Mouse (Mus musculus) kidney, adult 2 months (tissue): ENCODE measurements around the gene Afdn. TPM values are rescaled to one million over a fixed set of nuclear protein-coding genes. Genes with fewer than 3 reads are reported as not detected.

Experiments used
- DNase-seq: peaks from one replicate; pipeline ENCODE4 v3.0.0; 2021
- H3K27ac ChIP-seq: fragments of 200-500 bp; 2 replicates; pipeline ENCODE4 v1.5.1; 2012; ENCODE audit warnings: low read depth, low read length, control low read depth, inconsistent platforms; ENCODE audit not compliant: insufficient read depth
- H3K27me3 ChIP-seq: fragments of 200-500 bp; replicated peaks from 2 replicates; pipeline ENCODE4 v1.6.1; 2012; ENCODE audit warnings: mild to moderate bottlenecking, moderate library complexity, low read length, inconsistent platforms; ENCODE audit not compliant: control insufficient read depth, insufficient read depth
- H3K36me3 ChIP-seq: fragments of 200-500 bp; 2 replicates; pipeline ENCODE4 v1.6.1; 2012; ENCODE audit warnings: mild to moderate bottlenecking, moderate library complexity, low read length, inconsistent platforms; ENCODE audit not compliant: control insufficient read depth, insufficient read depth
- H3K4me1 ChIP-seq: fragments of 200-500 bp; 2 replicates; pipeline ENCODE4 v1.6.1; 2011; ENCODE audit warnings: low read length; ENCODE audit not compliant: control insufficient read depth, insufficient read depth
- H3K4me3 ChIP-seq: fragments of 200-500 bp; 2 replicates; pipeline ENCODE4 v1.5.1; 2011; ENCODE audit warnings: mild to moderate bottlenecking, low read depth, low read length, control low read depth; ENCODE audit not compliant: insufficient read depth
- CTCF ChIP-seq: fragments of 200-500 bp; conservative IDR thresholded peaks from 2 replicates; pipeline ENCODE4 v1.5.1; 2011; ENCODE audit warnings: low read depth, mild to moderate bottlenecking, control low read depth, low read length, moderate library complexity, mixed read lengths; ENCODE audit not compliant: insufficient read depth, insufficient read length
- POLR2A ChIP-seq: fragments of 200-500 bp; IDR thresholded peaks from one replicate; pipeline ENCODE4 v1.6.1; 2011; ENCODE audit warnings: low read depth, low read length, control low read depth
- WGBS: fragments of 180-500 bp; shearing (Covaris S2); methylation state at CpG from one replicate; pipeline ENCODE4 v1.1.7; 2018; 5-methylcytosine and 5-hydroxymethylcytosine counted together
- polyA plus RNA-seq: library from polyadenylated mRNA; depleted of rRNA; stranded (reverse); fragments of >200 nt; gene quantifications from 2 replicates; pipeline ENCODE4 v1.2.3, GENCODE M21; 2012

Afdn gene
- polyA plus RNA-seq, 1 experiment, result 35.1 TPM

GRCm38 (mm10) chr17:13738121-13738776 lies 22.1 kb upstream of the Afdn start:
- no peaks in the 10 kb centered on the region for H3K36me3 ChIP-seq
- peaks cover 14% of the 10 kb centered on the region; the same call in 1 of the 2 replicates for H3K4me1 ChIP-seq
- no peak for DNase-seq
- TF ChIP-seq CTCF, result no peak
- TF ChIP-seq POLR2A, result no peak
- no peaks in the 10 kb centered on the region for H3K27me3 ChIP-seq
- peak overlapping the region; percentile 3; the same call in 1 of the 2 replicates for H3K27ac ChIP-seq
- no peak overlapping the region for H3K4me3 ChIP-seq
- WGBS, result 56% methylated on average over 7 of the region's 7 CpGs

DNA sequence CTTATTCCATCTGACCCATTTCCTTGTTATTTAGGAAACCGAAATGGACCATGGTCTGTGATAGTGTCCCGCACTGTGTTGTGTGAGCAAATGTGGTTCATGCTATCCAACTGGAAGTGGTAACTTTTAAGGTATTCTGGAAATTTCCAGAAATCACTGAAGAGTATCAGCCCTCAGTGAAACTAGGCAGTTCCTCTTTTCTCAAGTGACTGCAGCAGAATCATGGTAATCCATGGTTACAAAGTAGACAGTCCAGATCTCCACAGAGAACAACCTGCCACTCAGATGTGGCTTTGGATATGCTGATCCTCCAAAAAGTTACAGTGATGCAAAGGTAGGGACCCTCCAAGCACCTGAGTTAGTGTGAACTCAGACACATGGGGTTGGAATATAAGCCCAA lies 21.4 kb upstream of the Afdn start:
- Histone ChIP-seq H3K4me3 (no peak overlapping the region), H3K27ac (no peak overlapping the region), H3K36me3 (no peaks in the 10 kb centered on the region), H3K4me1 (peaks cover 20% of the 10 kb centered on the region), H3K27me3 (no peaks in the 10 kb centered on the region)
- DNase-seq, result no peak
- WGBS, result 87% methylated on average over 2 of the region's 2 CpGs
- TF ChIP-seq POLR2A (no peak), CTCF (no peak)

DNA sequence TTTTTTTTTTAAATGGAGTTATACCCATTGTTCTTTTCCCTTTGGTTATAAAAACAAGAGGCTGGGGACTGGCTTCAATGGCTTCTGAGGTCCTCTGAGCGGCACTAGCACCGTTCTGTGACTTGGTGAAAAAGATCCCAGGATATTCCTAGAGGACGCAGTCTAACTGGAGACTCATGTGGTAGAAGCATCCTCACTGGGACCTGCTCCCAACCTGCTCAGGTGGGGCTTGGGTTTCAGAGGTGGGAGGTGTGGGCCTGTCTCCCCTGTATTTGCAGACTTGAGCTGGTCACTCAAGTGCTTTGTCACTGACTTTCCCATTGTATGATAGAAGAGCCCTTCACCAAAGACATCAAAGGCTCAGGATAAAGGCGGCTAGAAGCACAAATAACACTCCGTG lies 20.4 kb upstream of the Afdn start:
- no peak for DNase-seq
- Histone ChIP-seq H3K4me1 (peaks cover 26% of the 10 kb centered on the region), H3K27me3 (no peaks in the 10 kb centered on the region), H3K36me3 (no peaks in the 10 kb centered on the region), H3K4me3 (no peak overlapping the region), H3K27ac (no peak overlapping the region)
- WGBS, result 95% methylated on average over 5 of the region's 5 CpGs
- no peak for TF ChIP-seq POLR2A

DNA sequence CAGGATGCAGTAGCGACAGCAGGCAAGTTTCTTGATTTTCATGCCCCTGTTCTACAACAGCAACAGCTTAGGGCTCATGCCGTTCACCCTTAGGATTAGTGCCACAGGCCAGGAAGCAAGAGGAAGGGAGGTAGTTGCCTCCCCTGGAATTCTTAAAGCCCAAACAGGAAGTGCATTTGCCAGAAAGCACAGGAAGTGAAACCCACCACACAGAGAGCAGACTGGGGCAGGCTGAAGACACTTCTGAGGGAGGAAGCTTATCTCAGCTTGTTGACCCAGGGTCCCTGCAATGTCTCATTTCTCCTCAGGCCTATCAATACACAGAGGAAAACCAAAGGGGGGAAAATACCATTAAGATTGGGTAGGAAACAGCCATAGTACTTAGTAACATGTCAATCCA lies 19.5 kb upstream of the Afdn start:
- DNase-seq, result no peak
- Histone ChIP-seq H3K27ac (no peak overlapping the region), H3K4me1 (peaks cover 31% of the 10 kb centered on the region), H3K36me3 (no peaks in the 10 kb centered on the region), H3K27me3 (no peaks in the 10 kb centered on the region), H3K4me3 (no peak overlapping the region)
- no peak for TF ChIP-seq CTCF
- TF ChIP-seq POLR2A, result no peak
- 46% methylated on average over 2 of the region's 2 CpGs for WGBS

DNA sequence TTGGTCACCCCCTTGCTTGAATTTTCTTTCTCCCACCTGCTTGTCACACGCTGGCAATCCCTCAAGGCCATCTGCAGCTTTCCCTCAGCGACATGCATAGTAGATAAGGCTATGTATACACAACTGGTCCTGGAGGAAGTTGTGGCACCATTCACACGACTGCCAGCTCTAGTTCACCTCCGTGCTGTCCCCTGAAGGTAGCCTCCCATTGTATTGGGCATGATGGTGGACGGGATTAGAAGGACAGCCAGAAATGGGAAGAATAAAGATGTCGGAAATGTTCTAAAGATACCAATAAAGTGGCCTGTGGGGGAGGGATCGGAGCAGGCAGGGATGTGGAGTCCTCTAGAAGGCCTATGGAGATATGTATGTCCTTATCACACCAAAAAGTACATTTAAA lies 18.7 kb upstream of the Afdn start:
- Histone ChIP-seq H3K27me3 (no peaks in the 10 kb centered on the region), H3K36me3 (no peaks in the 10 kb centered on the region), H3K4me1 (peaks cover 28% of the 10 kb centered on the region), H3K4me3 (no peak overlapping the region), H3K27ac (no peak overlapping the region)
- DNase-seq, result no peak
- TF ChIP-seq POLR2A (no peak), CTCF (no peak)
- WGBS, result 95% methylated on average over 7 of the region's 7 CpGs

DNA sequence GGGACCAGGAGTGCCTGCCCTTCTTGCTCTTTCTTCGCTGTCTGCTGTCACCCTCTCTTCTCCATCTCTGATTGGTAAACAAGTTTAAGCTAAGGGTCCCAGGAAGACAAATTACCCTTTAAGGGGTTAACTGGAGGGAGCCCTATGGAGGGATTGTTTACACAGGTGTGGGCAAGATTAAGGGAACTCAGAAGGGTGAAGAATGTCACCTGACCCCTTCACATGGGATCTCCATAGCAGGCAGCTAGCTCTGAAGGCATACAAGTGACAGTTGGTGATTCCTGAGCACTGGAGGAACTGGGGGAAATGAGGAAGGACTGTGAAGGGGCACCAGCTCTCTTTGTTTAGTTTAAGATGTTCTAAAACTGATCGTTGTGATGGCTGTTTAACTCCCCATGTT lies 18.0 kb upstream of the Afdn start:
- Histone ChIP-seq H3K27me3 (no peaks in the 10 kb centered on the region), H3K4me3 (no peak overlapping the region), H3K27ac (no peak overlapping the region), H3K4me1 (peaks cover 28% of the 10 kb centered on the region), H3K36me3 (no peaks in the 10 kb centered on the region)
- WGBS, result 54% methylated on average over 2 of the region's 2 CpGs
- TF ChIP-seq CTCF, result no peak
- TF ChIP-seq POLR2A, result no peak
- no peak for DNase-seq

DNA sequence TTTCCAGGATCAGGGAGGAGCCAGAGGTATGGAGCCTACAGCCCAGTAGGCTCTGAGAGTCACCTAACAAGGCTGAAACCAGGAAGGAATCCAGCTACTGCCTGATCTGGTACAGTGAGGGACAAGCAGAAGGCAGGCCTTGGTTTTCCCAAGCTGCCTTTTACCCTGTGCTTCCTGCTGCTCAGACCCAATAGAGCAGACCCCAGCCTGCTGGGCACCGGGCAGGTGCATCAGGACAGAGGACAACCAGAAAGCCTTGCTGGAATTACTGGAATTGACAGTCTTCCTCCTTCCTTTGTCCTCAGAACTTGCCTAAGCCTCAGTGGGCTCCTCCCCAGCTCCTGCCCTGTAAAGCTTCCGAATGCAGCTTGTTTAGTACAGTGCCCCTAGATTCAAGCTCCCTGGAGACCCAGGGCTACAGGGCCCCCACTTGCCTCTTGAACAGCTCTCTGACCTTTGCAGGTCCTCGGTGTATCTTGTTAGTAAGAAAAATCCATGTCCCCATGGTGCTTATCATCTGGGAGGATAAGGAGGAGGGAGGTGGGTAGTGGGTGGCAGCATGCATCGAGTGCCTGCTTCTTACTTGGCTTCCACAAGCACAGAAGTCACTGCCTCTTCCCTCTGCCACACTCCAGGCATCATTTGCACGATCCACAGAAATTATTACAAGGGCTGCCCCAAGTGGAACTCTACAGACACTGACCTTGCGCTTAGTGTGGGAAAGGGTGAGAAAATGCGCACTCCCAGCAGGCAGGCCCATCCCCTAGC lies 17.2 kb upstream of the Afdn start:
- Histone ChIP-seq H3K36me3 (no peaks in the 10 kb centered on the region), H3K4me1 (peaks cover 28% of the 10 kb centered on the region), H3K4me3 (no peak overlapping the region), H3K27me3 (no peaks in the 10 kb centered on the region), H3K27ac (peak overlapping the region; percentile 83)
- 66% methylated on average over 7 of the region's 7 CpGs for WGBS
- TF ChIP-seq CTCF, result no peak
- no peak for TF ChIP-seq POLR2A
- no peak for DNase-seq
